ENCODE assay signal across 11 mouse cellular contexts in genomic region chr11:96251480-96252031, GRCm38 (mm10). TPM values are rescaled to one million over a fixed set of nuclear protein-coding genes. Genes with fewer than 3 reads are reported as not detected.
A peak's percentile ranks its signal among the peaks of the same experiment; 100 is the strongest.
DNase-seq lines count a peak whose midpoint lies in the region; ATAC-seq lines count a peak whose summit lies in the region.
"Had no signal": no experiment of that assay in that cellular context is flagged by ENCODE, and none has a peak within 500 bp of the region (broad histone marks: within the 10 kb centered on the region; RNA-seq: fewer than 3 reads in every experiment).

No protein-coding gene starts in this region.

- peak overlapping the region; percentile 23 for H3K9ac ChIP-seq in limb, embryonic 15.5 days

- no peak overlapping the region for H3K27ac ChIP-seq in heart, embryonic 10.5 days
- 0 out of 2 replicates have a peak overlapping the region, but pooled peaks have one; percentile 27 for H3K27ac ChIP-seq in limb, embryonic 15.5 days

- WGBS in heart, embryonic 10.5 days = under 1% methylated on average over 46 of the region's 46 CpGs
- WGBS in limb, embryonic 15.5 days = 1% methylated on average over 46 of the region's 46 CpGs

- H3K4me1 ChIP-seq in heart, embryonic 10.5 days = peaks cover 16% of the 10 kb centered on the region
- peaks cover 22% of the 10 kb centered on the region for H3K4me1 ChIP-seq in limb, embryonic 15.5 days

- H3K9me3 ChIP-seq in heart, embryonic 10.5 days = no peaks in the 10 kb centered on the region
- H3K9me3 ChIP-seq in limb, embryonic 15.5 days = no peaks in the 10 kb centered on the region

- ATAC-seq in limb, embryonic 15.5 days (ENCODE audit: insufficient number of reproducible peaks, low FRiP score, low TSS enrichment, low read depth) = no peak
- no peak for ATAC-seq in megakaryocyte, adult 5-6 weeks (ENCODE audit: poor library complexity, severe bottlenecking)

- peak overlapping the region; percentile 35 for H3K4me3 ChIP-seq in heart, embryonic 10.5 days
- H3K4me3 ChIP-seq in limb, embryonic 15.5 days = peak overlapping the region; percentile 36
- H3K4me3 ChIP-seq: megakaryocyte, embryonic 14.5 days had no signal

- no peaks in the 10 kb centered on the region for H3K36me3 ChIP-seq in heart, embryonic 10.5 days
- H3K36me3 ChIP-seq in limb, embryonic 15.5 days = no peaks in the 10 kb centered on the region

- H3K27me3 ChIP-seq in heart, embryonic 10.5 days (ENCODE audit: insufficient read depth, poor library complexity, severe bottlenecking) = peaks cover 98% of the 10 kb centered on the region
- peaks cover 70% of the 10 kb centered on the region for H3K27me3 ChIP-seq in limb, embryonic 15.5 days

- H3K4me2 ChIP-seq in limb, embryonic 15.5 days = peak overlapping the region; percentile 36

- no peak for DNase-seq in heart, embryonic 10.5 days (ENCODE audit: low spot score)
- DNase-seq in heart, adult 18-20 months = no peak
- peak; percentile 46 to 55 for DNase-seq in adrenal gland, adult 18-20 months (ENCODE audit: low spot score in 2 of 2)
- DNase-seq in kidney, adult 11 months = peak; percentile 58
- no peak for DNase-seq in thymus, postnatal 4 days
- DNase-seq in Muller cell, postnatal 12 days (ENCODE audit: inconsistent ontology term) = no peak
- DNase-seq: B cell, adult 2 months had no signal

RNA-seq across cellular contexts. Expression of gene Hoxb9, which starts 19.7 kb away (rescaled TPM):
- 0.75 TPM in 1 of 2 replicates, not detected in the other for polyA plus RNA-seq in heart, embryonic 10.5 days (2016; fragmentation: Nextera tagmentation; extraction: Ambion mirVana)
- total RNA-seq in heart, adult 18-20 months (2021) = not detected
- total RNA-seq in adrenal gland, adult 18-20 months (2021) = 100 to 1,000 TPM; 294 to 445 TPM
- 0.98 and 1.4 TPM in 2 replicates for polyA plus RNA-seq in limb, embryonic 15.5 days (2015; fragmentation: Nextera tagmentation; extraction: Ambion mirVana)
- total RNA-seq in megakaryocyte, adult 5-6 weeks (2015) = not detected in 2 replicates
- not detected in 2 replicates for total RNA-seq in megakaryocyte, adult 5-6 weeks (2017)
- polyA plus RNA-seq: heart, embryonic 14.5 days had no signal

RNA-seq across cellular contexts. Expression of gene Hoxb8, which starts 30.1 kb away (rescaled TPM):
- polyA plus RNA-seq in heart, embryonic 10.5 days (2016; fragmentation: Nextera tagmentation; extraction: Ambion mirVana) = 0.30 TPM in 1 of 2 replicates, not detected in the other
- total RNA-seq in heart, adult 18-20 months (2021) = not detected
- total RNA-seq in adrenal gland, adult 18-20 months (2021) = 100 to 1,000 TPM in 1 of 2 experiments, 10 to 100 TPM in 1; 54.8 to 119 TPM
- 0.36 and 0.37 TPM in 2 replicates for polyA plus RNA-seq in limb, embryonic 15.5 days (2015; fragmentation: Nextera tagmentation; extraction: Ambion mirVana)
- not detected in 2 replicates for total RNA-seq in megakaryocyte, adult 5-6 weeks (2015)
- total RNA-seq in megakaryocyte, adult 5-6 weeks (2017) = not detected in 2 replicates
- polyA plus RNA-seq: heart, embryonic 14.5 days had no signal

RNA-seq across cellular contexts. Expression of gene Hoxb7, which starts 34.9 kb away (rescaled TPM):
- 0.11 and 1.3 TPM in 2 replicates for polyA plus RNA-seq in heart, embryonic 10.5 days (2016; fragmentation: Nextera tagmentation; extraction: Ambion mirVana)
- total RNA-seq in heart, adult 18-20 months (2021) = not detected
- 10 to 100 TPM; 33.5 to 59.0 TPM for total RNA-seq in adrenal gland, adult 18-20 months (2021)
- polyA plus RNA-seq in limb, embryonic 15.5 days (2015; fragmentation: Nextera tagmentation; extraction: Ambion mirVana) = 3.3 and 4.2 TPM in 2 replicates
- 0.11 TPM in 1 of 2 replicates, not detected in the other for total RNA-seq in megakaryocyte, adult 5-6 weeks (2015)
- not detected in 2 replicates for total RNA-seq in megakaryocyte, adult 5-6 weeks (2017)
- polyA plus RNA-seq: heart, embryonic 14.5 days had no signal

RNA-seq across cellular contexts. Expression of gene Hoxb6, which starts 40.7 kb away (rescaled TPM):
- polyA plus RNA-seq in heart, embryonic 10.5 days (2016; fragmentation: Nextera tagmentation; extraction: Ambion mirVana) = 0.42 and 2.2 TPM in 2 replicates
- not detected for total RNA-seq in heart, adult 18-20 months (2021)
- total RNA-seq in adrenal gland, adult 18-20 months (2021) = 10 to 100 TPM; 37.0 to 68.1 TPM
- polyA plus RNA-seq in limb, embryonic 15.5 days (2015; fragmentation: Nextera tagmentation; extraction: Ambion mirVana) = 0.31 and 0.55 TPM in 2 replicates
- total RNA-seq in megakaryocyte, adult 5-6 weeks (2015) = not detected in 2 replicates
- total RNA-seq in megakaryocyte, adult 5-6 weeks (2017) = not detected in 2 replicates
- polyA plus RNA-seq: heart, embryonic 14.5 days had no signal

RNA-seq across cellular contexts. Expression of gene Hoxb5, which starts 51.6 kb away (rescaled TPM):
- polyA plus RNA-seq in heart, embryonic 10.5 days (2016; fragmentation: Nextera tagmentation; extraction: Ambion mirVana) = 1.0 and 5.2 TPM in 2 replicates
- total RNA-seq in heart, adult 18-20 months (2021) = under 1 TPM; 0.12 to 0.21 TPM
- total RNA-seq in adrenal gland, adult 18-20 months (2021) = 10 to 100 TPM; 11.6 to 27.3 TPM
- 0.60 and 0.73 TPM in 2 replicates for polyA plus RNA-seq in limb, embryonic 15.5 days (2015; fragmentation: Nextera tagmentation; extraction: Ambion mirVana)
- not detected in 2 replicates for total RNA-seq in megakaryocyte, adult 5-6 weeks (2015)
- total RNA-seq in megakaryocyte, adult 5-6 weeks (2017) = not detected in 2 replicates

Comparison
In these comparisons a context has a peak if more than half of its experiments do, and no peak if none do; other contexts are left out.
1. DNase-seq: peak in adrenal gland, adult 18-20 months (2 of 2) and kidney, adult 11 months (single experiment); none in heart, embryonic 10.5 days (single experiment), heart, adult 18-20 months (0 of 2), thymus, postnatal 4 days (single experiment) and Muller cell, postnatal 12 days (single experiment).
2. RNA of gene Hoxb9, which starts 19.7 kb away (total RNA-seq): 294 to 445 TPM in adrenal gland, adult 18-20 months; not detected in heart, adult 18-20 months and not detected in megakaryocyte, adult 5-6 weeks; every median in the first group is over 100 times any median in the second.
3. RNA of gene Hoxb8, which starts 30.1 kb away (total RNA-seq): 54.8 to 119 TPM in adrenal gland, adult 18-20 months; not detected in heart, adult 18-20 months and not detected in megakaryocyte, adult 5-6 weeks; every median in the first group is over 10 times any median in the second.
4. RNA of gene Hoxb7, which starts 34.9 kb away (total RNA-seq): 33.5 to 59.0 TPM in adrenal gland, adult 18-20 months; not detected in heart, adult 18-20 months and 0.11 TPM in megakaryocyte, adult 5-6 weeks; every median in the first group is over 10 times any median in the second.